Mouse (Mus musculus) liver, embryonic 16.5 days (tissue): ENCODE data around the gene Phactr2. TPM values are rescaled to one million over a fixed set of nuclear protein-coding genes. Genes with fewer than 3 reads are reported as not detected.

Experiments
- ATAC-seq: fragments of 200-750 bp; cut with Nextera tagmentation; 2 replicates; pipeline ENCODE4 v1.8.0; 2017; ENCODE audit warnings: low read depth, mild to moderate bottlenecking, moderate number of reproducible peaks, moderate library complexity
- H3K27ac ChIP-seq: fragments of 300-500 bp; sonication (generic); 2 replicates; pipeline ENCODE4 v1.5.1; 2014; ENCODE audit warnings: mild to moderate bottlenecking, low read length
- H3K27me3 ChIP-seq: fragments of 300-500 bp; sonication (generic); 2 replicates; pipeline ENCODE4 v1.6.1; 2014; ENCODE audit warnings: low read depth, low read length, mixed read lengths; ENCODE audit not compliant: control insufficient read depth, insufficient read depth
- H3K36me3 ChIP-seq: fragments of 300-500 bp; sonication (generic); 2 replicates; pipeline ENCODE4 v1.6.1; 2014; ENCODE audit warnings: mild to moderate bottlenecking; ENCODE audit not compliant: control insufficient read depth, insufficient read depth
- H3K4me1 ChIP-seq: fragments of 300-500 bp; sonication (generic); 2 replicates; pipeline ENCODE4 v1.6.1; 2014; ENCODE audit warnings: low read depth, low read length, mixed read lengths; ENCODE audit not compliant: control insufficient read depth
- H3K4me2 ChIP-seq: fragments of 300-500 bp; sonication (generic); 2 replicates; pipeline ENCODE4 v1.6.1; 2014; ENCODE audit warnings: low read depth, low read length, mixed read lengths
- H3K4me3 ChIP-seq: fragments of 300-500 bp; sonication (generic); 2 replicates; pipeline ENCODE4 v1.5.1; 2014; ENCODE audit warnings: low read depth, mild to moderate bottlenecking, low read length
- H3K9ac ChIP-seq: fragments of 300-500 bp; sonication (generic); 2 replicates; pipeline ENCODE4 v1.6.1; 2014; ENCODE audit warnings: low read depth, low read length
- H3K9me3 ChIP-seq: fragments of 300-500 bp; sonication (generic); replicated peaks from 2 replicates; pipeline ENCODE4 v1.6.1; 2016; ENCODE audit warnings: low read length; ENCODE audit not compliant: control insufficient read depth
- WGBS: fragments of 180-500 bp; shearing (Covaris S2); extraction: QIAGEN DNeasy Blood & Tissue Kit; methylation state at CpG from one replicate; pipeline ENCODE4 v1.1.7; 2014; ENCODE audit not compliant: insufficient replicate concordance; 5-methylcytosine and 5-hydroxymethylcytosine counted together
- polyA plus RNA-seq: library from polyadenylated mRNA; unstranded; fragments of >200 nt; fragmentation: Nextera tagmentation; extraction: Ambion mirVana; gene quantifications from 2 replicates; pipeline ENCODE4 v1.2.1, GENCODE M21; 2015

The Phactr2 gene
- polyA plus RNA-seq, 1 experiment from 2014 or later: 3.4 TPM

DNA sequence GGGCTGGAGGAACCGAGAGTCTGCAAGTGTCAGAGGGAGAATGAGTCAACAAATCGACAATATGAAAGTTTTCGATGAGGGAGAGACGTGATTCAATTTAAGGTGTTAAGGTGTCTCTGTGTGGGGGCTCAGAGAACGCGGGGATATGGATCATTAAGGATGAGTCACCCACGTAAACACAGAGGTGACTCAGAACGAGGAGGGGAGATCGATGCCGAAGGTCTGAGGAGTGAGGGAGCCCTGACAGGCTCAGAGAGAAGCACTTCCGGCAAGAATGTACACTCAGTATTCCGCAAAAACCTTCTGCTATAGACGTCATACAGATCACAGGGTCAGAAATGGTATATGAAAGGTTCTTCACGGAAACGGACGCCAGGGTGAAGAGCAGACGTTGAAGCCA, 49.7 kb downstream of the Phactr2 start:
- ATAC-seq: no peak
- Histone ChIP-seq H3K27ac (no peak overlapping the region), H3K4me3 (no peak overlapping the region), H3K36me3 (no peaks in the 10 kb centered on the region), H3K9me3 (no peaks in the 10 kb centered on the region), H3K4me1 (no peaks in the 10 kb centered on the region), H3K27me3 (no peaks in the 10 kb centered on the region), H3K9ac (no peak overlapping the region), H3K4me2 (no peak overlapping the region)
- 71% methylated on average over 17 of the region's 17 CpGs for WGBS

DNA sequence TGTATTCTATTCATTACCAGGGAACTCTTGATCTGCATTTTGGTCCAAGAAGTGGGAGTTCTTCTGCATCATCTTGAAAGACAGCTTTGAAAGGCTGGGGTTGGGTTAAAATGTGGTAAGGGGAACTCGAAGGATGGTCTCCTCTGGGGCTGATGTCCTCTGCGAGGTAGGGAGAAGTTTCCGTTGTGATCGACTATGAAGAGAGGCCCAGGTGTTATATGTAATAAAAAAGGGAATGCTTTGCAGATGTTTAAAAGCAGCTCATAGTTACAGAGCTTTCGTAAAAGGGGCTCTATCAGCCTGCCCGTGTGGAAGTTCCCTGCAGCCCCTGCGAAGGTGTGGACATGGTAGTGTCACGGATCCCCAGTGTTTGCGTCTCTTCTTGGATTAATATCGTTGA, 50.2 kb downstream of the Phactr2 start:
- no peak overlapping the region for H3K4me3 ChIP-seq
- WGBS: 73% methylated on average over 10 of the region's 10 CpGs
- no peak overlapping the region for H3K4me2 ChIP-seq
- ATAC-seq: no peak
- no peaks in the 10 kb centered on the region for H3K9me3 ChIP-seq
- H3K36me3 ChIP-seq: no peaks in the 10 kb centered on the region
- H3K27me3 ChIP-seq: no peaks in the 10 kb centered on the region
- H3K4me1 ChIP-seq: no peaks in the 10 kb centered on the region
- H3K9ac ChIP-seq: no peak overlapping the region
- no peak overlapping the region for H3K27ac ChIP-seq

DNA sequence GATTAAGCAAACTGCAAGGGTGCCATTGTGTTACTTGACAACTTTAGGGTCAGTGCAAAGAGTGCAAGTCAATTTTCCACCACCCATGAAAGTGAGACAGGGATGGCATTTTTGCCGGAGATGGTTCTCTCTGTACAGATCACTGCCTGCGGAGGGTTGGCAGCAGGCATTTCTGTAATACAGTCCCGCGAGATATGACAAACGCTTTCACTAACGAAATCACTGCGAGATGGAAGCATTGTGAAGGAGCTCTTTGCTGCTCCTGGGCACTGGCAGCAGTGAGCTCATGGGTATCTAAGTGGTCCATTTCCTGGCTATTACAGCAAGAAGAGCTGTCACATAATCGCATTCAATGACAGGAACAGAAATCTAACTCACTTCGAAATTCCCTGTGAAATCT, 52.1 kb downstream of the Phactr2 start:
- ATAC-seq: no peak
- WGBS: 75% methylated on average over 9 of the region's 9 CpGs

DNA sequence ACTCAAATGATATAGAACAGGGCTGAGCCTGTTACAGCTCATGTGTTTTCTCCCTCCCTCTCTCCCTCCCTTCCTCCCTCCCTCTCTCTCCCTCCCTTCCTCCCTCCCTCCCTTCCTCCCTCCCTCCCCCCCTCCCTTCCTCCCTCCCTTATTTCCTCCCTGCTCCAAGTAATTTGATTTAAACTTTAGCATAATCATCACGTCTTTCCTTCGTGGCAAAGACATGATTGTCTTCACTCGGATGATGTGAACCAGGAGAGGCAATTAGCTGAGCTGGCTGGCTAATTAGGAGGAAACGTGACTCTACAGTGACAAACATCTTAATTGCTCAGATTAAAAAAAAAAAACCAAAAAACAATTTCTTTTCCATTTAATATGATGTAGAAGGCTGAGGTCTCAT, 55.0 kb downstream of the Phactr2 start:
- Histone ChIP-seq H3K4me1 (no peaks in the 10 kb centered on the region), H3K9me3 (no peaks in the 10 kb centered on the region), H3K27me3 (no peaks in the 10 kb centered on the region), H3K4me3 (no peak overlapping the region), H3K36me3 (no peaks in the 10 kb centered on the region), H3K4me2 (no peak overlapping the region), H3K27ac (no peak overlapping the region), H3K9ac (no peak overlapping the region)
- no peak for ATAC-seq
- 46% methylated on average over 4 of the region's 4 CpGs for WGBS

More for the DNA sequence above, 52.1 kb downstream of the Phactr2 start:
- no peaks in the 10 kb centered on the region for H3K9me3 ChIP-seq
- no peak overlapping the region for H3K4me3 ChIP-seq
- no peak overlapping the region for H3K4me2 ChIP-seq
- H3K4me1 ChIP-seq: no peaks in the 10 kb centered on the region
- H3K9ac ChIP-seq: no peak overlapping the region
- H3K27ac ChIP-seq: no peak overlapping the region
- H3K36me3 ChIP-seq: no peaks in the 10 kb centered on the region
- no peaks in the 10 kb centered on the region for H3K27me3 ChIP-seq

DNA sequence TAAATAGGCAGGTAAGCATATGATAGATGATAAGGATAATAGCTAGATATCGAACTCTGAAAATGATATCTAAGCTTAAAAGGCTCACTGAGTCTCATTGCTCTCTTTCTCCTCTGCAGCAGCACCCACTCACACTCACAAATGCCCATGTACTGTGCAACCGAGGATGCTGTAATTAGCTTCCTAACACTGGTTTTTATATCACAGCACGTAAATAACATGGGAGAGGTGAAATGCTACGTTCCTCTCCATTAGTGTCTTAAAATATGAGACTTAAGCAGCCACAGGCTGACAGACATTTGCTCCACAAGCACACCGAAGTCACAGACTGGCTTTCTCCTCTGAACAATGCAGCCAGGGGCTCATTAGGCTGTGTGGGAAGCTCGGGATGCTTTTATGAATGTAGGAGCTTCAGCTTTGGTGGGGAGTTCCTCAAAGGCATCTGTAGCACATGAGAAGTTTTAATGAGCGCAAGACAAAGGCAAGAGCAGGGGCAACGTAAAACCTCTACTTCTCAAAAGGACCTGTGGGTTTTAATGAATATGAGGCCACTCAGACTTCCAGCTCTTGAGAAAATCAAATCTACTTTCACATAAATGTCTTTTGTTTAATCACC, 58.6 kb downstream of the Phactr2 start:
- Histone ChIP-seq H3K27me3 (no peaks in the 10 kb centered on the region), H3K4me3 (no peak overlapping the region), H3K36me3 (no peaks in the 10 kb centered on the region), H3K9ac (no peak overlapping the region), H3K4me1 (no peaks in the 10 kb centered on the region), H3K9me3 (no peaks in the 10 kb centered on the region), H3K27ac (no peak overlapping the region), H3K4me2 (no peak overlapping the region)
- no peak for ATAC-seq
- 55% methylated on average over 8 of the region's 8 CpGs for WGBS

DNA sequence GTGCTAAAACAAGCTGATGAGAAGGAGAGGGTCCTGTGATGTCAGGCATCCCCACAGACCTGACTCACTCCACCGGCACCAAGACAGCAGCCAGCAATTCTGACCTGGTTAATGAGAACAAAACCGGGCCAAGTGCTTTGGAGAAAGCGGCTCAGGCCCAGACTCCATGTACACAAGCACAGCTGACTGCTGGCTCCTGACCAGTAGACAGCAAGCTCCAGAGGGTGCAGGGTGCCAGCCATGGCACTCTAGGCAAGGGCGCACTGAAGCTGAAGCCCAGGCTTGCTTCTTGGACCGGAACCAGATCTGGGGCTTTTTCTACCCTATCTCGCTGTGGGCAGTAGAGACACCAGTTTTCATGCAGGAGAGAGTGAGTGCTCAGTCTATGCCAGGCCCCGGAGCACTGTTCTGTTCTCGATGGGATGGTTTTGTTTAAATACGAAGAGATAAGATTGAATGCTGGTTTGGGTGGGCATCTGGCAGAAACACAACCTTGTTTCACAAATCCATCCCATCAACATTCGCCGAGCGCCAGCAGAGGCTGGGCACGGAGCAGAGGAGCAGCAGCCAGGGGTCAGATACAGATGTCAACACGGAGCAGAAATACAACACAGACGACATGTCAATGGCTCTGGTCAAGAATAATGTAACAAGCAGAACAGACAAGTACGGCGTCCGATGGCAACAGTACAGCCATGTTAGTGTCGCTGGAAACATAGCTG, 61.8 kb downstream of the Phactr2 start:
- Histone ChIP-seq H3K4me3 (no peak overlapping the region), H3K9ac (no peak overlapping the region), H3K9me3 (no peaks in the 10 kb centered on the region), H3K4me1 (no peaks in the 10 kb centered on the region), H3K36me3 (no peaks in the 10 kb centered on the region), H3K4me2 (no peak overlapping the region), H3K27ac (no peak overlapping the region), H3K27me3 (no peaks in the 10 kb centered on the region)
- no peak for ATAC-seq
- 72% methylated on average over 19 of the region's 19 CpGs for WGBS

DNA sequence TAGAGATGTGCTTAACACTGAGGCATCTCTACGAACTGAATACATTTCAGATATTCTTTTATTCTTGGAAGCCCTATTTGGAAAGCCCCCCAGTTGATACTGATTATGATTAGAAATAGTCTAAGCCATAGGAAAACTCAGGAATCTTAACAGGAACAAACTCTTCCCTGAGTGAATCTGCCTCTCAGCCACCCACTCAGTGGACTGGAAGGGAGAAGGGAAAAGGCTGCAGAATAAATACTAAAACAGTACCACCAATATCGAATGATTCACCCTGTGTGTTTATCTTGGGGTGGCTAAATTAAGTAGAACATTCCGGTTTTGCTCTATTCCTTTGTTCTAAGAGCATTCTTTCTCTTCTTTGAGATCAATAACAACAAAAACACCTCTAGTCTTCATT, 63.2 kb downstream of the Phactr2 start:
- H3K9ac ChIP-seq: no peak overlapping the region
- H3K4me2 ChIP-seq: no peak overlapping the region
- H3K4me1 ChIP-seq: no peaks in the 10 kb centered on the region
- H3K27ac ChIP-seq: no peak overlapping the region
- ATAC-seq: no peak
- H3K4me3 ChIP-seq: no peak overlapping the region
- H3K36me3 ChIP-seq: no peaks in the 10 kb centered on the region
- H3K9me3 ChIP-seq: no peaks in the 10 kb centered on the region
- no peaks in the 10 kb centered on the region for H3K27me3 ChIP-seq
- 50% methylated on average over 3 of the region's 3 CpGs for whole genome bisulfite sequencing

DNA sequence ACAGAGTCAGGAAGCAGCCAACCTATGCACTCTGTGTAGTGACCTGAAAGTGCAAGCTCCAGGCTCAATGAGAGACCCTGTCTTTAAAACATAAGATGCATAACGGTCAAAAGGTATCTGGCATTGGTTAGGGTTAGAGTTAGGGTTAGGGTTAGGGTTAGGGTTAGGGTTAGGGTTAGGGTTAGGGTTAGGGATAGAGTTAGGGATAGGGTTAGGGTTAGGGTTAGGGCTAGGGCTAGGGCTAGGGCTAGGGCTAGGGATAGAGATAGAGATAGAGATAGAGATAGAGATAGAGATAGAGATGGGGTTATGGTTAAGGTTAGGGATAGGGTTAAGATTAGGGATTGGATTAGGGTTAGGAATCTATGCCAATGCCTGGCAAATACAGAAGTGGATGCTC, 72.2 kb downstream of the Phactr2 start:
- Histone ChIP-seq H3K9ac (no peak overlapping the region), H3K27me3 (no peaks in the 10 kb centered on the region), H3K4me2 (no peak overlapping the region), H3K36me3 (no peaks in the 10 kb centered on the region), H3K4me3 (no peak overlapping the region), H3K9me3 (no peaks in the 10 kb centered on the region), H3K4me1 (no peaks in the 10 kb centered on the region), H3K27ac (no peak overlapping the region)
- 62% methylated on average over 1 of the region's 1 CpGs for WGBS
- ATAC-seq: no peak

DNA sequence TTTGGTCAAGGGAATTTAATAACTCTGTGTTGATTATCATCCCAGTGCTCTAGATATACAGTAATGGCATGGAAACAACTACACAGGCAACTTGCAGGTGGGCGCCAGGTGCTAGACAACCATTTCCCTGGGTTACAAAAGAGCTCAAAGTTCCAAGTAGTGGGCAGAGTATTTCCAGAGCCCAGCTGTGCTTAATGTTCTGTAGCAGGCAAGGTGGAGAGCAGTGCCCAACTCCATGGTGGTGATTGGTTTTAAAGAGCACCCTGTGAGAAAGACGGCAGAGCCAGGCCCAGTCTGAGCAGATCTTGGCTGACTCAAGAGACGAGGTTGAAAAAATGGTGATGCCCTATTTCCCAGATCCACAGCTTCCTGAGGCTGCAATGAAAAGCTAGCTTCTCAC, 78.5 kb downstream of the Phactr2 start:
- Histone ChIP-seq H3K27ac (no peak overlapping the region), H3K9me3 (no peaks in the 10 kb centered on the region), H3K4me3 (no peak overlapping the region), H3K9ac (no peak overlapping the region), H3K27me3 (no peaks in the 10 kb centered on the region), H3K4me1 (no peaks in the 10 kb centered on the region), H3K4me2 (no peak overlapping the region), H3K36me3 (no peaks in the 10 kb centered on the region)
- ATAC-seq: no peak
- WGBS: 76% methylated on average over 3 of the region's 3 CpGs
